In genomic region chr3:76567346-76567745, GRCm38 (mm10) we compare ENCODE assay signal across 31 mouse cellular contexts.
A peak's percentile ranks its signal among the peaks of the same experiment; 100 is the strongest.
DNase-seq lines count a peak whose midpoint lies in the region; ATAC-seq and TF ChIP-seq lines count a peak whose summit lies in the region.
"Had no signal": no experiment of that assay in that cellular context is flagged by ENCODE, and none has a peak within 500 bp of the region (broad histone marks: within the 10 kb centered on the region; RNA-seq: fewer than 3 reads in every experiment).

No protein-coding gene starts in this region.

- peak; percentile 79 for TF ChIP-seq CTCF in layer of hippocampus, adult 2 months (conservative IDR thresholded peaks at IDR 0.05)
- TF ChIP-seq CTCF in midbrain, postnatal 0 days (IDR thresholded peaks at IDR 0.05), result peak; percentile 38

- H3K4me2 ChIP-seq in forebrain, embryonic 14.5 days (ENCODE audit: low read length), result no peak overlapping the region
- H3K4me2 ChIP-seq in forebrain, embryonic 12.5 days, result no peak overlapping the region
- no peak overlapping the region for H3K4me2 ChIP-seq in midbrain, postnatal 0 days (ENCODE audit: low read depth, low read length, poor library complexity, severe bottlenecking)
- no peak overlapping the region for H3K4me2 ChIP-seq in midbrain, embryonic 16.5 days (ENCODE audit: low read length)
- H3K4me2 ChIP-seq in embryonic facial prominence, embryonic 14.5 days (ENCODE audit: low read depth, low read length), result no peak overlapping the region
- H3K4me2 ChIP-seq: heart, embryonic 15.5 days; hindbrain, embryonic 12.5 days; kidney, embryonic 15.5 days; midbrain, embryonic 12.5 days; neural tube, embryonic 12.5 days had no signal

- peak; percentile 44 for DNase-seq in forebrain, embryonic 14.5 days (ENCODE audit: low spot score)
- no peak for DNase-seq in layer of hippocampus, adult 2 months (ENCODE audit: low spot score in 2 of 2)
- no peak for DNase-seq in layer of hippocampus, postnatal 25 days (ENCODE audit: extremely low spot score in 1 of 2, low spot score in 1 of 2)
- peak; percentile 26 for DNase-seq in midbrain, postnatal 0 days (ENCODE audit: low spot score)
- peak; percentile 4 for DNase-seq in embryonic facial prominence, embryonic 14.5 days (ENCODE audit: low spot score)
- no peak for DNase-seq in natural killer cell, adult 2 months (ENCODE audit: low spot score in 2 of 2)
- DNase-seq: adrenal gland, postnatal 10 days; cerebellum, adult 18-20 months; cerebellum, postnatal 14 days; gastrocnemius, postnatal 10 days; kidney, adult 11 months; kidney, postnatal 25 days; layer of hippocampus, postnatal 36 days; liver; lung, adult 2 months; lung, postnatal 14 days; right cerebral cortex, postnatal 4 days; thymus, adult 2 months; thymus, postnatal 36 days had no signal

- no peak overlapping the region for H3K9ac ChIP-seq in forebrain, embryonic 14.5 days (ENCODE audit: low read length)
- no peak overlapping the region for H3K9ac ChIP-seq in forebrain, embryonic 12.5 days
- no peak overlapping the region for H3K9ac ChIP-seq in midbrain, postnatal 0 days (replicated peaks; ENCODE audit: low read length, poor library complexity, severe bottlenecking)
- H3K9ac ChIP-seq in midbrain, embryonic 16.5 days (ENCODE audit: low read depth, low read length), result no peak overlapping the region
- no peak overlapping the region for H3K9ac ChIP-seq in embryonic facial prominence, embryonic 14.5 days (ENCODE audit: low read depth, low read length)
- H3K9ac ChIP-seq: heart, embryonic 15.5 days; hindbrain, embryonic 12.5 days; kidney, embryonic 15.5 days; liver, embryonic 14.5 days; midbrain, embryonic 12.5 days; neural tube, embryonic 12.5 days had no signal

- no peaks in the 10 kb centered on the region for H3K27me3 ChIP-seq in forebrain, embryonic 14.5 days (replicated peaks; ENCODE audit: control insufficient read depth, insufficient read depth, low read length)
- no peaks in the 10 kb centered on the region for H3K27me3 ChIP-seq in forebrain, embryonic 12.5 days
- H3K27me3 ChIP-seq in midbrain, postnatal 0 days (ENCODE audit: insufficient read depth, low read length), result no peaks in the 10 kb centered on the region
- no peaks in the 10 kb centered on the region for H3K27me3 ChIP-seq in midbrain, embryonic 16.5 days (ENCODE audit: control insufficient read depth, insufficient read depth, low read depth, low read length)
- H3K27me3 ChIP-seq in embryonic facial prominence, embryonic 14.5 days (replicated peaks; ENCODE audit: control insufficient read depth, insufficient read depth, low read length), result no peaks in the 10 kb centered on the region
- H3K27me3 ChIP-seq: CH12.LX; heart, embryonic 15.5 days; hindbrain, embryonic 12.5 days; kidney, embryonic 15.5 days; midbrain, embryonic 12.5 days; neural tube, embryonic 12.5 days; Patski had no signal

- H3K27ac ChIP-seq in forebrain, embryonic 14.5 days (ENCODE audit: low read depth, low read length), result no peak overlapping the region
- no peak overlapping the region for H3K27ac ChIP-seq in forebrain, embryonic 12.5 days
- H3K27ac ChIP-seq in layer of hippocampus, adult 2 months, result no peak overlapping the region
- no peak overlapping the region for H3K27ac ChIP-seq in midbrain, postnatal 0 days (ENCODE audit: low read depth, low read length)
- no peak overlapping the region for H3K27ac ChIP-seq in midbrain, embryonic 16.5 days (ENCODE audit: low read length)
- H3K27ac ChIP-seq in embryonic facial prominence, embryonic 14.5 days (replicated peaks; ENCODE audit: low read depth, low read length), result no peak overlapping the region
- H3K27ac ChIP-seq: heart, embryonic 15.5 days; hindbrain, embryonic 12.5 days; kidney, embryonic 15.5 days; liver, embryonic 14.5 days; midbrain, embryonic 12.5 days; neural tube, embryonic 12.5 days; stomach, postnatal 0 days had no signal

- ATAC-seq in forebrain, embryonic 14.5 days, result no peak
- no peak for ATAC-seq in forebrain, embryonic 12.5 days (ENCODE audit: low FRiP score)
- no peak for ATAC-seq in midbrain, postnatal 0 days (ENCODE audit: low FRiP score)
- no peak for ATAC-seq in midbrain, embryonic 16.5 days
- no peak for ATAC-seq in embryonic facial prominence, embryonic 14.5 days (ENCODE audit: low read depth)
- ATAC-seq: inflammation-experienced regulatory T-cells, adult 6 months; Patski had no signal

- no peaks in the 10 kb centered on the region for H3K4me1 ChIP-seq in forebrain, embryonic 14.5 days (ENCODE audit: control insufficient read depth, insufficient read depth, low read length)
- no peaks in the 10 kb centered on the region for H3K4me1 ChIP-seq in forebrain, embryonic 12.5 days
- H3K4me1 ChIP-seq in midbrain, postnatal 0 days (ENCODE audit: insufficient read depth, low read length), result no peaks in the 10 kb centered on the region
- H3K4me1 ChIP-seq in midbrain, embryonic 16.5 days (ENCODE audit: control insufficient read depth, insufficient read depth, low read length), result no peaks in the 10 kb centered on the region
- H3K4me1 ChIP-seq in embryonic facial prominence, embryonic 14.5 days (ENCODE audit: control insufficient read depth, insufficient read depth, low read length), result no peaks in the 10 kb centered on the region
- H3K4me1 ChIP-seq: heart, embryonic 15.5 days; hindbrain, embryonic 12.5 days; kidney, embryonic 15.5 days; midbrain, embryonic 12.5 days; neural tube, embryonic 12.5 days had no signal

- no peak overlapping the region for H3K4me3 ChIP-seq in forebrain, embryonic 14.5 days (ENCODE audit: low read depth, low read length)
- no peak overlapping the region for H3K4me3 ChIP-seq in forebrain, embryonic 12.5 days (replicated peaks)
- no peak overlapping the region for H3K4me3 ChIP-seq in layer of hippocampus, adult 2 months
- H3K4me3 ChIP-seq in midbrain, postnatal 0 days (ENCODE audit: low read depth, low read length), result no peak overlapping the region
- no peak overlapping the region for H3K4me3 ChIP-seq in midbrain, embryonic 16.5 days (ENCODE audit: low read depth, low read length)
- no peak overlapping the region for H3K4me3 ChIP-seq in embryonic facial prominence, embryonic 14.5 days (ENCODE audit: low read depth, low read length)
- H3K4me3 ChIP-seq: heart, embryonic 15.5 days; hindbrain, embryonic 12.5 days; kidney, embryonic 15.5 days; midbrain, embryonic 12.5 days; neural tube, embryonic 12.5 days had no signal

- H3K9me3 ChIP-seq in forebrain, embryonic 14.5 days (replicated peaks; ENCODE audit: control insufficient read depth, low read length), result no peaks in the 10 kb centered on the region
- H3K9me3 ChIP-seq in forebrain, embryonic 12.5 days, result no peaks in the 10 kb centered on the region
- no peaks in the 10 kb centered on the region for H3K9me3 ChIP-seq in midbrain, postnatal 0 days (ENCODE audit: low read length)
- no peaks in the 10 kb centered on the region for H3K9me3 ChIP-seq in midbrain, embryonic 16.5 days (replicated peaks; ENCODE audit: control insufficient read depth, low read length, poor library complexity, severe bottlenecking)
- H3K9me3 ChIP-seq in embryonic facial prominence, embryonic 14.5 days (ENCODE audit: control insufficient read depth, low read length), result no peaks in the 10 kb centered on the region
- H3K9me3 ChIP-seq: heart, embryonic 15.5 days; hindbrain, embryonic 12.5 days; kidney, embryonic 15.5 days; midbrain, embryonic 12.5 days; neural tube, embryonic 12.5 days had no signal

- H3K36me3 ChIP-seq in forebrain, embryonic 14.5 days (ENCODE audit: control insufficient read depth, insufficient read depth, low read length), result no peaks in the 10 kb centered on the region
- no peaks in the 10 kb centered on the region for H3K36me3 ChIP-seq in forebrain, embryonic 12.5 days (replicated peaks)
- H3K36me3 ChIP-seq in midbrain, postnatal 0 days (ENCODE audit: insufficient read depth, low read length), result no peaks in the 10 kb centered on the region
- H3K36me3 ChIP-seq in midbrain, embryonic 16.5 days (ENCODE audit: control insufficient read depth, insufficient read depth, low read length), result no peaks in the 10 kb centered on the region
- H3K36me3 ChIP-seq in embryonic facial prominence, embryonic 14.5 days (ENCODE audit: control insufficient read depth, insufficient read depth, low read length), result no peaks in the 10 kb centered on the region
- H3K36me3 ChIP-seq: heart, embryonic 15.5 days; hindbrain, embryonic 12.5 days; kidney, embryonic 15.5 days; midbrain, embryonic 12.5 days; neural tube, embryonic 12.5 days had no signal

Comparison
In these comparisons a context has a peak if more than half of its experiments do, and no peak if none do; other contexts are left out.
1. DNase-seq: peak in forebrain, embryonic 14.5 days (single experiment), midbrain, postnatal 0 days (single experiment) and embryonic facial prominence, embryonic 14.5 days (single experiment); none in layer of hippocampus, adult 2 months (0 of 2), layer of hippocampus, postnatal 25 days (0 of 2) and natural killer cell, adult 2 months (0 of 2).